Mouse (Mus musculus): ENCODE measurements around the gene Dynlrb1. TPM values are rescaled to one million over a fixed set of nuclear protein-coding genes. Genes with fewer than 3 reads are reported as not detected.
A peak's percentile ranks its signal among the peaks of the same experiment; 100 is the strongest.

The Dynlrb1 gene
- total and polyA plus RNA-seq, 3 experiments, result 152 to 302 (median 290) TPM

DNA sequence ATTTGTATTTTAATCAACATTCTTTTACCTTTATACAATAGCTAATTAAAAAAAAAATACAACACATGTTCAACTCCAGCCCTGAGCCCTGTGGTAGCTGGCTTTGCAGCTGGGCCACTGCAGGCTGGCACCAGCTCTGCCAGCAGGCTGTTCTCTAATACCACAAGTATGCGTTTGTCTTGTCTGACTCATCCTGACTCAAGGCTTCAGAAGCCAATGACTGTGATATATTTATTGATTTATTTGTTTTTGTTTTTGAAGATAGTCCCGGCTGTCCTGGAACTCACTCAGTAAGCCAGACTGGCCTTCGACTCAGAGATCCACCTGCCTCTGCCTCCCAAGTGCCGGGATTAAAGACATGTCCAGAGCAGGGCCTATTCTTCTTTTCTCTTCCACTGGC lies 57.6 kb downstream of the Dynlrb1 start:
- no peak overlapping the region for H3K27ac ChIP-seq (ENCODE audit: insufficient read depth, low read depth)
- H3K27me3 ChIP-seq (replicated peaks), result no peaks in the 10 kb centered on the region
- in situ Hi-C loops (cut with MboI; ENCODE audit: low pct_ligation_motif_present, low pct_unique_long_range_greater_than_20kb, low sequenced_read_pairs), result no loop called here
- no peak overlapping the region for H3K4me3 ChIP-seq (replicated peaks in 1 of 3; ENCODE audit: low read depth in 2 of 3, low read length in 2 of 3, poor library complexity in 1 of 3)
- no peak overlapping the region for H3K4me2 ChIP-seq (ENCODE audit: insufficient read depth, low read depth, poor library complexity, severe bottlenecking)
- H3K4me1 ChIP-seq (ENCODE audit: control insufficient read depth in 1 of 2, insufficient read depth in 2 of 2), result peaks cover 0 to 16% of the 10 kb centered on the region in 2 experiments; a peak in 2 of 4 replicates
- no peak overlapping the region for H3K9ac ChIP-seq (ENCODE audit: insufficient read depth, low read depth)
- dilution Hi-C loops (cut with MboI; ENCODE audit: extremely low pct_ligation_motif_present, extremely low pct_unique_long_range_greater_than_20kb, low sequenced_read_pairs), result no loop called here
- no peaks in the 10 kb centered on the region for H3K9me3 ChIP-seq (replicated peaks; ENCODE audit: low read length)
- no peak for DNase-seq (ENCODE audit: extremely low read depth)
- H3K36me3 ChIP-seq (replicated peaks in 1 of 2; ENCODE audit: control insufficient read depth in 1 of 2, insufficient read depth in 1 of 2, low read length in 1 of 2), result peaks cover 55 to 86% of the 10 kb centered on the region in 2 experiments
- TF ChIP-seq MAFK (IDR thresholded peaks at IDR 0.05; ENCODE audit: insufficient replicate concordance, low read length) (no peak), POLR2A (IDR thresholded peaks at IDR 0.05; ENCODE audit: low read depth, low read length) (no peak), RCOR1 (conservative IDR thresholded peaks at IDR 0.05; ENCODE audit: low read depth, low read length) (no peak), USF1 (IDR thresholded peaks at IDR 0.05; ENCODE audit: low read depth, low read length) (no peak), CTCF (conservative IDR thresholded peaks at IDR 0.05 in 1 of 2, IDR thresholded peaks at IDR 0.05 in 1 of 2; ENCODE audit: low read depth in 2 of 2, low read length in 2 of 2) (no peak)
- H3K79me2 ChIP-seq (replicated peaks; ENCODE audit: control insufficient read depth, extremely low read depth, insufficient read depth, poor library complexity, severe bottlenecking), result no peaks in the 10 kb centered on the region

DNA sequence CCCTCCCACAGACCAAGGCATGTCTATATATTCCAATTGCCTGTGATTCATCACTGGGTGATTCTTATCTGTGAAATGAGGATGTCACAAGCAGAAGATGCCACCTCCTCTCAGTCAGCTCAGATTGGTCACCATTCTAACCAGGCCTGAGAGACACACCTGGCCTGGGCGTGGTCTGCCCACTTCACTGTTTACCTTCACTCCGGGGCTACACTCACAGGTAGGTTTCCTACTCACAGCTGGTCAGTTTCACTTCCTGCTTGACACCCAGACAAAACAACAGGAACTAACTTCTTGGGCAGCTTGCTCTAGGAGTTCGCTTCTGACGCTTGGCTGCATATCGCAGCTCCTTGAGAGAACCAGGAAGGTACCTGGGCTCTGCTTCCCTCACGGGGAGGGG lies 59.1 kb downstream of the Dynlrb1 start:
- in situ Hi-C loops (cut with MboI; ENCODE audit: low pct_ligation_motif_present, low pct_unique_long_range_greater_than_20kb, low sequenced_read_pairs) (no loop called here), dilution Hi-C loops (cut with MboI; ENCODE audit: extremely low pct_ligation_motif_present, extremely low pct_unique_long_range_greater_than_20kb, low sequenced_read_pairs) (no loop called here)
- Histone ChIP-seq H3K9me3 (replicated peaks; ENCODE audit: low read length) (no peaks in the 10 kb centered on the region), H3K36me3 (replicated peaks in 1 of 2; ENCODE audit: control insufficient read depth in 1 of 2, insufficient read depth in 1 of 2, low read length in 1 of 2) (peaks cover 50 to 88% of the 10 kb centered on the region in 2 experiments), H3K27me3 (replicated peaks) (no peaks in the 10 kb centered on the region), H3K9ac (ENCODE audit: insufficient read depth, low read depth) (no peak overlapping the region), H3K79me2 (replicated peaks; ENCODE audit: control insufficient read depth, extremely low read depth, insufficient read depth, poor library complexity, severe bottlenecking) (no peaks in the 10 kb centered on the region), H3K27ac (ENCODE audit: insufficient read depth, low read depth) (no peak overlapping the region), H3K4me3 (replicated peaks in 1 of 3; ENCODE audit: low read depth in 2 of 3, low read length in 2 of 3, poor library complexity in 1 of 3) (no peak overlapping the region), H3K4me1 (ENCODE audit: control insufficient read depth in 1 of 2, insufficient read depth in 2 of 2) (peaks cover 0 to 16% of the 10 kb centered on the region in 2 experiments; a peak in 2 of 4 replicates), H3K4me2 (ENCODE audit: insufficient read depth, low read depth, poor library complexity, severe bottlenecking) (no peak overlapping the region)
- DNase-seq (ENCODE audit: extremely low read depth), result peak; percentile 20
- no peak for TF ChIP-seq CHD2 (IDR thresholded peaks at IDR 0.05; ENCODE audit: low read length)

DNA sequence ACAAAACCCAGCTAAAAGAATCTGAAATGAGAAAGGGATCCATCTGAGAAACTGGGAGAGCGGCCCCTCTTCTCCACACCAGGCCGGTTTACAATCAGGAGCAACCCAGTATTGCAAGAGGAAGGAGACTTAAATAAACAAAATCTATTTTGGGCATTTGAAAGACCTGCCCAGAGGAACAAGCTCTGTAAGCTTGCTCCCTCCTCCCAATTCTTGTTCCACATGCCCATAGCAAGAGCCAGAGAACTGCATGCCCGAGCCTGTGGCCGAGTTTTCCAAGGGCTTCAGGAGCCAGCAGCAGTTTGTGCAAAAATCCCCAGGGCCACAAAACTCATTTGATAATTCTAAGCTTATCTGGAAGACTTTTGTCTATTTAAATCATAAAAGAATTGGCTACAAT lies 63.2 kb downstream of the Dynlrb1 start:
- H3K79me2 ChIP-seq (replicated peaks; ENCODE audit: control insufficient read depth, extremely low read depth, insufficient read depth, poor library complexity, severe bottlenecking), result no peaks in the 10 kb centered on the region
- dilution Hi-C loops (cut with MboI; ENCODE audit: extremely low pct_ligation_motif_present, extremely low pct_unique_long_range_greater_than_20kb, low sequenced_read_pairs), result no loop called here
- no peak overlapping the region for H3K4me3 ChIP-seq (replicated peaks in 1 of 3; ENCODE audit: low read depth in 2 of 3, low read length in 2 of 3, poor library complexity in 1 of 3)
- TF ChIP-seq NELFE (IDR thresholded peaks at IDR 0.05; ENCODE audit: low read depth, low read length) (no peak), BHLHE40 (IDR thresholded peaks at IDR 0.05; ENCODE audit: low read depth, low read length) (no peak), MXI1 (IDR thresholded peaks at IDR 0.05; ENCODE audit: low read depth, low read length) (no peak), CHD1 (IDR thresholded peaks at IDR 0.05; ENCODE audit: low read depth, low read length) (no peak), MAX (IDR thresholded peaks at IDR 0.05; ENCODE audit: low read length) (no peak), USF1 (IDR thresholded peaks at IDR 0.05; ENCODE audit: low read depth, low read length) (no peak), TBP (conservative IDR thresholded peaks at IDR 0.05; ENCODE audit: low read depth, low read length) (no peak), MYC (IDR thresholded peaks at IDR 0.05; ENCODE audit: low read depth, low read length) (no peak), USF2 (conservative IDR thresholded peaks at IDR 0.05; ENCODE audit: low read depth, low read length) (no peak)
- peaks cover 0 to 16% of the 10 kb centered on the region in 2 experiments; a peak in 2 of 4 replicates for H3K4me1 ChIP-seq (ENCODE audit: control insufficient read depth in 1 of 2, insufficient read depth in 2 of 2)
- DNase-seq (ENCODE audit: extremely low read depth), result no peak
- H3K27ac ChIP-seq (ENCODE audit: insufficient read depth, low read depth), result no peak overlapping the region
- H3K9me3 ChIP-seq (replicated peaks; ENCODE audit: low read length), result no peaks in the 10 kb centered on the region
- in situ Hi-C loops (cut with MboI; ENCODE audit: low pct_ligation_motif_present, low pct_unique_long_range_greater_than_20kb, low sequenced_read_pairs), result no loop called here
- no peak overlapping the region for H3K4me2 ChIP-seq (ENCODE audit: insufficient read depth, low read depth, poor library complexity, severe bottlenecking)
- H3K27me3 ChIP-seq (replicated peaks), result no peaks in the 10 kb centered on the region
- H3K9ac ChIP-seq (ENCODE audit: insufficient read depth, low read depth), result no peak overlapping the region
- H3K36me3 ChIP-seq (replicated peaks in 1 of 2; ENCODE audit: control insufficient read depth in 1 of 2, insufficient read depth in 1 of 2, low read length in 1 of 2), result peaks cover 36 to 83% of the 10 kb centered on the region in 2 experiments

Other genes starting within 250 kb of the Dynlrb1 start
- 0.13 TPM in 1 of 2 replicates, not detected in the other for gene Gm14226, start 218.3 kb upstream of the Dynlrb1 start, total RNA-seq (2012; rRNA removed)
- gene Gm14226, start 218.3 kb upstream of the Dynlrb1 start, total RNA-seq (2014; rRNA removed), result not detected in 2 replicates
- 0.10 TPM in 1 of 2 replicates, not detected in the other for gene Gm14226, start 218.3 kb upstream of the Dynlrb1 start, polyA plus RNA-seq (2012; ENCODE audit: insufficient read length, low read depth)
- 514 and 556 TPM in 2 replicates for gene Ahcy, start 162.0 kb upstream of the Dynlrb1 start, total RNA-seq (2012; rRNA removed)
- gene Ahcy, start 162.0 kb upstream of the Dynlrb1 start, total RNA-seq (2014; rRNA removed), result 529 and 543 TPM in 2 replicates
- 364 and 444 TPM in 2 replicates for gene Ahcy, start 162.0 kb upstream of the Dynlrb1 start, polyA plus RNA-seq (2012; ENCODE audit: insufficient read length, low read depth)
- 28.5 and 31.1 TPM in 2 replicates for gene Itch, start 103.0 kb upstream of the Dynlrb1 start, total RNA-seq (2012; rRNA removed)
- gene Itch, start 103.0 kb upstream of the Dynlrb1 start, total RNA-seq (2014; rRNA removed), result 46.6 and 51.4 TPM in 2 replicates
- gene Itch, start 103.0 kb upstream of the Dynlrb1 start, polyA plus RNA-seq (2012; ENCODE audit: insufficient read length, low read depth), result 23.0 and 25.3 TPM in 2 replicates
- 3.2 and 4.2 TPM in 2 replicates for gene Map1lc3a, start 39.8 kb downstream of the Dynlrb1 start, total RNA-seq (2012; rRNA removed)
- gene Map1lc3a, start 39.8 kb downstream of the Dynlrb1 start, total RNA-seq (2014; rRNA removed), result 0.56 and 0.92 TPM in 2 replicates
- gene Map1lc3a, start 39.8 kb downstream of the Dynlrb1 start, polyA plus RNA-seq (2012; ENCODE audit: insufficient read length, low read depth), result 0.23 and 0.40 TPM in 2 replicates
- 26.5 and 29.0 TPM in 2 replicates for gene Pigu, start 120.9 kb downstream of the Dynlrb1 start, total RNA-seq (2012; rRNA removed)
- 32.1 and 39.1 TPM in 2 replicates for gene Pigu, start 120.9 kb downstream of the Dynlrb1 start, total RNA-seq (2014; rRNA removed)
- 52.6 and 57.3 TPM in 2 replicates for gene Pigu, start 120.9 kb downstream of the Dynlrb1 start, polyA plus RNA-seq (2012; ENCODE audit: insufficient read length, low read depth)
- gene Trp53inp2, start 144.5 kb downstream of the Dynlrb1 start, total RNA-seq (2012; rRNA removed), result 2.9 and 3.9 TPM in 2 replicates
- 1.9 and 2.4 TPM in 2 replicates for gene Trp53inp2, start 144.5 kb downstream of the Dynlrb1 start, total RNA-seq (2014; rRNA removed)
- 6.4 and 6.9 TPM in 2 replicates for gene Trp53inp2, start 144.5 kb downstream of the Dynlrb1 start, polyA plus RNA-seq (2012; ENCODE audit: insufficient read length, low read depth)
- gene Ncoa6, start 237.4 kb downstream of the Dynlrb1 start, total RNA-seq (2012; rRNA removed), result 5.9 and 6.2 TPM in 2 replicates
- 5.2 and 5.4 TPM in 2 replicates for gene Ncoa6, start 237.4 kb downstream of the Dynlrb1 start, total RNA-seq (2014; rRNA removed)
- gene Ncoa6, start 237.4 kb downstream of the Dynlrb1 start, polyA plus RNA-seq (2012; ENCODE audit: insufficient read length, low read depth), result 17.0 and 20.6 TPM in 2 replicates